Mouse (Mus musculus) lung, adult 2 months (tissue): ENCODE results near the gene Nsg1.

ENCODE experiments used
- CTCF ChIP-seq: fragments of 200-500 bp; IDR thresholded peaks from 2 replicates; pipeline ENCODE4 v1.5.1; 2011; ENCODE audit warnings: mild to moderate bottlenecking, low read length, control low read depth; ENCODE audit not compliant: insufficient read depth
- POLR2A ChIP-seq: fragments of 200-500 bp; IDR thresholded peaks from 2 replicates; pipeline ENCODE4 v1.6.1; 2011; ENCODE audit warnings: low read depth, mild to moderate bottlenecking, control low read depth, low read length, borderline replicate concordance; ENCODE audit errors: extremely low read depth

DNA sequence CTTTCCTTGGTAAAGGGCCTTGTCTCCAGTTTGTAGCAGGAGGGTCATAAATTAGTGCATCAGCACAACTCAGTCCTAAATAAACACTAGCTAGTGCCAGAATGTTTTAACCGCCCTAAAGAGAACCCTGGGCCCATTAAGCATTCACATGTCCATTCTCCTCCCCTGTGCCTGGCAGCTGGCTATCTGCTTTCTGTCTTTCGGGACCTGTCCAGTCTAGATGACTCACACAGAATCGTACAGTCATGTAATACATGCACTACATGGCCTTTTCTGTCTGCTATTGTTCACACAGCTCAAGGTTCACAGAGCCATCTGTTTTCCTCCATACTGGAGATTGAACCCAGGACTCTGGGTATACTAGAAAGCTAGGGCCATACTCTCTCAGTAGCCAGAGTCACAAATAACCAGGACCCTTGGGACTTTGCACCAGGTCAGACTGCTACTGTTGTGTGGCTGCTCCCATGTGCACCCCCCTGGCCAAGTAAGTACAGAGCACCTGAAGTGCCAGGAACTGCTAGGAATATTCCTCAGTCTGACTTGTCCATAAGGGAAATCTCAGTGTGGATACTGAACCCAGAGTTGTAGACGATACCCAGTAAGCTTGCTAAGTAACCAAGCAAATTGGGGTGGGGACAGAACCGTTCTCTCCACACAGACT is 37.2 kb upstream of the Nsg1 start:
- TF ChIP-seq CTCF (no peak), POLR2A (no peak)
